Mouse (Mus musculus) CD8-positive naive resting alpha-beta T cell, adult 2 months (primary cell): ENCODE measurements at regions not wholly inside any gene's neighbourhood (a gene's known extent, or its start where the extent isn't known, plus 50 kb on each side); places are given as distances from the start of the nearest gene placed in this dataset.

ENCODE experiments used
- DNase-seq, 2 experiments: peaks; one replicate each; pipeline ENCODE4 v3.0.0; 2022; ENCODE audit warnings: low read depth in 2 of 2, low spot score in 2 of 2

DNA sequence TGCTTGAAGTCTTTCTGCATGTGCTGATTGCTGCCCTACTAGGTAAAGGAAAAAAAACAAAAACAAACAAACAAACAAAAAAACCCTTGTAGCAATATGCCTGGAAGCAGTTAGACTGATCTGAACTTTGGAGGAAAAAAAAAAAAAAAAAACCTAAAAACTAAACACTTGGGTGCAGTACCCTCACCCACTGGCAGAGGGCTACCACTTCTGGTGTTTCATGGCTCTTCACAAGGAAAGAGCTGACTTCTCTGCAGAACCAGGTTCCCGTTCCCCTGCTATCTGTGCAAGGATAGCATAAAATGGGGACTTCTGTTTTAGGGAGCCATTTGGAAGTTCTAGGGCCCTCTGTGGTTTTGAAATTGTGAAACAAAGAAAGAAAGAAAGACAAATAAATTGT is 52.2 kb upstream of the Otud4 start:
- DNase-seq: peak in 1 of 2 experiments; percentile 18

DNA sequence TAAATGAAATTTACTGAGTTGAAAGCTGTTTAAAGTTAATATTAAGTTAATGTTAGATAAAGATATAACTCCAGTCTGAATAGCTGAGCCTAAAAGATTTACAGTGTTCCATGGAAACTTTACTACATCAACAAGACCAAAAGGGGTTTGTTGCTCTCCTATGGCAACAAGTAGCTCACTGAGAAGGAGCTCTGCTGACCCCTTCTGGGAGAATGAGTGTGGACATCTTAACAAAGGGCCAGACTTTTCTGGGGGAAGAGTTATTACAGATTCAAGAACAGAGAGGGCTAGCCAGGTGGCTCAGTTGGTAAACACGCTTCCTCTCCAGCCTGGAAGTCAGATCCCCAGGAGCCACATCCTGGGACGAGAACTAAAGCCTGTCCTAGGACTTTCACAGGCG is 54.5 kb upstream of the Otud4 start:
- no peak for DNase-seq

DNA sequence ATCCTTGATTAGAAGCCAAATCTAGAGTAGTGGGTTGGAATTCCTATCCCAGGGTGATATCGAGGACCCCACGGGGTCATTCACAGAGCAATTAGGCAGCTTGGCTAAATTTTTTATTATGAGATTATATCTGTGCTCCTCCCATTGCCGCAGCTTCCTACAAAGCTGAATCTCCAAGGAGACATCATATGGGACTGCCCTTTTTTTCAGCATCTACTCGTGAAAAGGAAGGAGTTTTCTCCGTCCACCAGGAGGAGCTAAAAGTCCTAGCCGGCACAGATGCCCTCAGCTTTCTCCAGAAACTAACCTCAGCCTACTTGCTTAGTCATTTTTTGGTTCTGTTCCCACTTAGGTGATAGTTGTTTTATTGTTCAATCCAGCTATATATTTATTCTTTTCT is 56.1 kb upstream of the Otud4 start:
- no peak for DNase-seq

DNA sequence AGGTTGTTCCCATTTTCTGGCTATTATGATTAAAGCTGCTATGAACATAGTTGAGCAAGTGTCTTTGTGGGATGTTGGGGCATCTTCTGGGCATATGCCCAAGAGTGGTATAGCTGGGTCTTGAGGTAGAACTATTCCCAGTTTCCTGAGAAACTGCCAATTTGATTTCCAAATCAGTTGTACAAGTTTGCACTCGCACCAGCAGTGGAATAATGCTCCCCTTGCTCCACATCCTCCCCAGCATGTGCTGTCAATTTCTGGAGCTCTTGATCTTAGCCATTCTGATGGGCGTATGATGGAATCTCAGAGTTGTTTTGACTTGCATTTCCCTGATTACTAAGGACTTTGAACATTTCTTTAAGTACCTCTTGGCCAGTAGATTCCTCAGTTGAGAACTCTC is 57.2 kb upstream of the Otud4 start:
- DNase-seq: no peak

DNA sequence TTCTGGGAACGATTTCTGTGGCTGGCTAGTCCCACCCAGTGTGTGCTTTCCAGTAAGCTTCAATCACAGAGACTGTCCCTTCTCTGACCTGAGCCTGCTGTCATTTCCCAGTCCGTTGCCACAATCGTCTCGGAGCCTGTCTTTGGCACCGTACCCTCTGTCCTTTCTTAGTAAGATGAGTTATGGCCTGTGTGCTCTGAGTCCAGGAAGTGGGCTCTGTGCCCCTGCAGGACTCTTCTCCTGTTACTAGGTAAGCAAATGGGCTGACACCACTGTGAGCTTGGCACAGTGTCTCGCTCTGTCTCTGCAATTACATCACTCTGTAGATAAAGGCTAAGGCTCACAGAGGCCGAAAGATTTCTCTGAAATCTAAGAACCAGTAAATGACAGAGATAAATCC is 63.3 kb upstream of the Otud4 start:
- no peak for DNase-seq

DNA sequence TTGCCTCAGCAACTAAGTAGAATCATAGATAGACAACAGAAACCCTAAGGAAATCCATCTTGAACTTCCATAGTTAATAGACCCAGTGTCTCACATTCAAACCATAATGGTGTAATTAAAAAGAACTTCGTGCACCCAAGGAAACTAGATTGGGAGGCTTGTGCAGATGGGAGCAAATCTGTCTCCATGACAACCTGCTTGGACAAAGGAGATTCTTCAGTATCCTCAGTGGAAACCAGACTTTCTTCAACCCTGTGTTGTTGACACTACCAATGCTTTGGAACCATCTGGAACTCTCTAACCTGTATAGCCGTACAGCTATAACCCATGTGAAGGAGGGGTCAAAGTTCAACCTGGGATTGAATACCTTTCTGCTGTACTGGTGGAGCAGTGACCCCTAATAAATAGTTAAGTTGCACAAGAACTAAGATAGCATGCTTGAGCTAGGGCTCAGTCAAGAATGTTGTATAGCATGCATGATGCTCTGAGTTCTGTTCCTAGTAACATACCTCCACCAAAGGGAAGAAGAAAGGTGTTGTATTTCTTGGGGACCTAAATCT is 64.2 kb upstream of the Otud4 start:
- DNase-seq: no peak

DNA sequence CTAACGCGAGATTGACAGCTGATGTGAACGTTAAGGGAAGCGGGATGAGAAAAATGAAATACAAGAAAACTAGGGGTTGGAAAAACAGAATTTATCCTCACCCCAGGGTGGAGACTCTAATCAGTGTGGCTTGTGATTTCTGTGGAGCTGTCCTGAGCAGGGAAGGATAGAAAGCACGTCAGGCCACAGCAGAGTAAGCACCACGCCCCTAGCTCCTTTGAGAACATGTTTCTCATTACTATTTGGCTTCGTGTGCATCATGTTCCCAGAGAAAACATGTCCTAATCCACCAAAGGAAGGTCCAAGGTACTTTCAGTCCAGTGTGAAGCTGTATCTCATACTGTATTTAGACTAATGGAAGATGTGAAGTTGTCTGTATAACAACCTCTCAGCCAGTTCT is 65.9 kb upstream of the Otud4 start:
- no peak for DNase-seq

DNA sequence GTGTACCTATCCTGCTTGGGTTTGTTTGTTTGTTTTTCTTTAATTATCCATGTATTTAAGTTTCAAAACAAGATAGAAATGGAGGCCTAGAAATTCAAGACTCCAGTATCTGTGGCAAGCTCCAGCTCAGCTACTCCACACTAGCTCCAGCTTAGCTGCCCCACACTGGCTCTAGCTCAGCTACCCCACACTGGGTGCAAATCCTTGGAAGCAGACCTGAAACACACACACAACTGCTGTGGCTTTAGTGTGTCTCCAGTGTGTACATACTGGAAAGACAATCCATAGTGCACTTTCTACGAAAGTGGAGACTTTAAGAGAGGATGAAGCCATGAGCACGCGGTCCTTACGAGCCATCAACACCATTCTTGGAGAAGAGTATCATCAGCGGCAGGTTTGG is 66.9 kb upstream of the Otud4 start:
- no peak for DNase-seq

DNA sequence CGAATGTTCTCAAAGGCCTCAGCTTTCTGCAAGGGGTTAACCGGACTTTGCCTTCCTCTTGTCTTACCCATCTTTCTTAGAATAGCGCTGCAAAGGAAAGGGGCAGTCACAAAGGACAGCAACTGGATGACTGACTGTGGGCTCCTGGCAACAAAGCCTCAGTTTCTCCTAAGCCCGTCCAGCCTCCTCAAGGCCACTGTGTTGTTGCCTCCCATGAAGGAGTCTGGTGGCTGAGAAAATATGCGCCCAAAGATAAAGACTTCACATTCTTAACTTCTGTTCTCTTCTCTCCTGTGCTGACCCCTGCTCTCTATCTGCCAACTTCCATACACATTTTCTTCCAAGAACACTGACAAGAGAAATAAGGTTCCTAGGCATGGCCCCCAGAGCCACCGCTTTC is 76.3 kb upstream of the Otud4 start:
- DNase-seq: no peak

DNA sequence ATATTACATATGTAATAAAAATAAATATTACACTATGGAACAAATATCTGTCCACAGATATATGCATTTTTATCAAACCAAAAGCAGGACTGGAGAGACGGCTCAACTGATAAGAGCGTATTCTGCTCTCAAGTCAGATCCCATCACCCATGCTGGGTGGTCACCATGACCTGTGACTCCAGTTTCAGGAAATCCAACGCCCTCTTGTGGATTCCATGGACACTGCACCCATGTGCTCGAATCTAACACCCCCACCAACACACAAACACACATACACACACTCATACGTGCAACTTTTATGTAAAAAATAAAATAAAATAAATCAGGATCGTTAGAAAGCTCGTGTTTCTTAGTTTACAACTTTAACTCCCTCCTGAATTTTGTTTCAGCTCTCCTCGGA is 76.7 kb upstream of the Otud4 start:
- no peak for DNase-seq

DNA sequence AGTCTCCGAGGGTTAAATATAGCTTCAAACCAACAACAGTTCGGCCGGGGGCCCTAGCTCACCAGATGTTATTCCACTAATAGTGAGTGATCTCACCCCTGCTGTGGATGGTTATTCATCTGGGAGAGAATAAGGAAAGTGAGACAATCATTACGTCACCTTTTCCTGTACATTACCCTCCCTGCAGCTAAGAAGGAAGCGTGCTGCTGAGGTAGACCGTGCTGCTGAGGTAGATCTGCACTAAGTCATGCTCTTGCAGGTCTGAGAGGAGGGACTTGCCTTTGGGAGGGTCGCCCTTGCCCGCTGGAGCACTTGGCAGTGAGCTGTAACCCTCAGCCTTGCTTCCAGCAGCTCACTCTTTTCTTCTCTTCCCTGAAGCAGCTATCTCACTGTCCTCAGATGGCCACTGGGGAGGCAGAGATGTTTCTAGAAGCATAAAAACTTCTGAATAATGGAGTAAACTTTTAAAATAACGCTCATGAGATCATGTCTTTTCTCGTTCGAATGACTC is 77.3 kb upstream of the Otud4 start:
- no peak for DNase-seq

DNA sequence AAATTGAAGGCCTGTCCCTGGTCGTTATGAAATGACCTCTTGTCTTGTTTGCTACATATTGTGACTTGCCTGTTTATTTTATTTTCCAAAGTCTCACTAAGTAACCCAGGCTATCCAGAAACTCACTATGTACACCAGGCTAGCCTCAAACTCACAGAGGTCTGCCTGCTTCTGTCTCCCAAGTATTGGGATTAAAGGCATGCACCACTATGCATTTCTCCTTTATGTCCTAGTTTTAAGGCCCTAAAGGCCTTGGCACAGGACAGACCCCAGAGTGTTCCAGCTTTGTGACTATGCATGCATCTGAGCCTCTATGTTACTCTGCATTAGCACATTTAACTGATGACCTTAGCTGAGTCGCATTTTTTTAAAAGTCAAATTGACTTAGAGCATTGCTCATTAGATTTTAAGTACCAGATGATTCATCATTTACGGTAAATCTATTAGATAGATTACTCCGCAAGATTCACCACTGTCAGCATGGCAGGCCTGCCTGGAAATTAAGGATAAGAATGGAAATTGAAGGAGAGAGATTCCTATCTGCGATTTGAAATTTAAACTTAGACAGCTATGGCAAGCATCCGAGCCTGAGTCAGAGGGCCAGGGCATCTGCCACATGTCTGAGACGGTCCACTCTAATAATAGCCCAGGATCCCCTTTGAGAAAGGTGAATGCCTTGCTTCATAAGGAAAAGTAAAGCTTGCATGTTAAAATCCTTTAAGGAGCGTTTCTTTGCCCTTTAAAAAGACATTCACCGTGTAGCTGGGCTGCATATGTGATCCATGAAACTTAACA is 78.0 kb upstream of the Otud4 start:
- DNase-seq: no peak

DNA sequence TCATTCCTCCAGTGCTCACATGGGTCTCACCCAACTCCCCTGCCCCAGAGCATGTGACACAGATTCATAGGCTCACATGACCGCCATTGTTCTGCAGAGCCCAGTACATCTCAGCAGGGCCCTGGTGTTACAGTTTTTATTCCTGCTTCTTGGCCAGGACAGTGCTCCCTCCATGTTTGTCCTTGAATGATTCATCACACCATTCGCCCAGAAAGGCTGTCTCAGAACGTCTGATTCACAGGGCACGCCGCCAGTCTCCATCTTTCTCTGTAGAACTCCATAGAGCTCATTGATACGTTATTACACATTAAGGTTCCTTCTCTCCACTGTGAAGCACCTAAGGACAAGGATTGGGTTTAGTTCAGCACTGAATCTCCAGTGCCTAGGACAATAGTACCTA is 79.9 kb upstream of the Otud4 start:
- no peak for DNase-seq

DNA sequence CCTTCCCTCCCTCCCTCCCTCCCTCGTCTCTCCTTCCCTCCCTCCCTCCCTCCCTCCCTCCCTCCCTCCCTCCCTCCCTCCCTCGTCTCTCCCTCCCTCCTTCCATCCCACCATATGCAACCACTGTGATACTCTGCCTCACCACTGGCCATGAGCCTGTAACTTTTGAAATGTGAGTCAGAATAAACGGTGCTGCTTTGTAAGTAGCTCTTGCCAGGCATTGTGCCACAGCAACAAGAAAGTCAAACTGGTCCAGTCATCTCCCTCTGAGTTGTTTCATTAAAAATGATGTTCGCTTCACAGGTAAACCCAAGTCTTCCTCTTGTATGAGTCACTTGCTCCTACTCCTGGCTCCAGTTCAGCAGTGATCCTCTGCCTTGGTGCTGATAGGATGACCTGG is 85.1 kb upstream of the Otud4 start:
- no peak for DNase-seq

DNA sequence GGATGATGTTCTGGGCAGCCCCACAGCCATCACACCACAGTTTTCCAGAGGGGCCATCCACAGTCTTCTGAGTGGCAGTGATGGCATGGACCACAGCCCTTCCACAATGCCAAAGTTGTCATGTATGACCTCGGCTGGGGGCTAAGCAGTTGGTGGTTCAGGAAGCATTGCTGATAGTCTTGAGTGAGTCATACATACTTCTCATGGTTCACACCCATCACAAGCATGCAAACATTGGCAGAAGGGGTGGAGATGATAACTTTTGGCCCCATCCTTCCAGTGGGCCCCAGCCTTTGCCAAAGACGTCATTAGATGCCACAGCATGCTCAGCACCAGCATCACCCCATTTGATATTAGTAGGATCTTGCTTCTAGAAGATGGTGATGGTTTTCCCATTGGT is 89.3 kb upstream of the Otud4 start:
- no peak for DNase-seq

DNA sequence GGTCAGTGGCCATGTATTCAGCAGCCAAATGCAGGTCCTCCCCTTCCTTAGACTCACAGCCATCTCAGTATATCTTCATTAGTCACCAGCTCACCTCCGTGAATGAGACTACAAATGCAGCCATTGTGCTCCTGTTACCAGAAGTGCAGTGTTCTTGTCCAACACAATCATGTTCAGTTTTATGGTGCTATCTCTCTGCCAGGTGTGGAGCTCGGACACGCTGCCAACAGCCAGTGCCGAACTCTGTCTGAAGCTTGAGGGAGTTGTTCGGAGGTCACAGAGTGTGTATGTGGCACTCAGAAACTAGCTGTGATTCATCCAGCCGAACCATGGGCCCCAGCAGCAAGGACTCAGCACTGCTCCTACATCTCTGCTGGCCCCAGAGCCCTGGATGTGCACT is 91.3 kb upstream of the Otud4 start:
- no peak for DNase-seq

DNA sequence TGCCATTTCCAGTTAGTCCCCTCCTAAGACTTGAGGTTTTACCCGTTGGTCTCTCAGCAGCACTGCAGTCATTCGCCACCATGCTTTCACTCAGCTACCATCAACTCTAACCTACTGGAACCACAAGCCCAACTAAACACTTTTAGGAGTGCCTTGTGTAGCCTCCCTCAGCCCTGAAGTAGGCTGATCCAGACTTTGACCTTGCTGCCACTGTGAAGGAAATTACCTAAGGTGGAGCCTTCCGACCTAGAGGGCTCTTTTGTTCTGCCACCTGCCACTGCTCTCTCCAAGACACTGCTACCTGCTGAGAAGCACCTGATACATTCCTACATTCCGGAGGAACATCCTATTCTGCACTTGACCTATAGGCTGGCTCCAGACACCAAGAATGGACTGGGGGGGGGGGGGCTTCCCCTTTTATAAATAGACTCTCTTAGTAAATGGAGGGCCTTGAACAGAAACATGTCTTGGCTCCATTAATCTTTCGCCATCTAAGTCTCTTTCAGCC is 93.5 kb upstream of the Otud4 start:
- no peak for DNase-seq

DNA sequence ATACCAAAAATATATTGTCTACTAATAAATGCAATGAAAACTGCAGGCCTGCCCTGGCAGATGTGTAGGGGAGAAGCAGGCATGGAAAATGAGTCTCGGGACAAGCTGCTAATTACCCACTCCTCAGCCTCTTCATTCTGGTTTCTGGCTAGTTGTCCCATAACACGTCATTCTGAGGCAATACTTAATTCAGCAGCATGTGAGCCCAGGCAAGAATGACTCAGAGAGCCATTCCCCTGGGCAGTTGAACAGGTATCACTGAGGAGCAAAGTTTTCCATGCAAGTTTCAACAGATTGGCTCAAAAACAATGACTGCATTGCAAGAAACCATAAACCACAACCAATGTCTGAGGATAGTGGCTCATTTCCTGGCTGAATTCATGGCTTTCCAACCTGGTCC is 97.0 kb upstream of the Otud4 start:
- DNase-seq: no peak

DNA sequence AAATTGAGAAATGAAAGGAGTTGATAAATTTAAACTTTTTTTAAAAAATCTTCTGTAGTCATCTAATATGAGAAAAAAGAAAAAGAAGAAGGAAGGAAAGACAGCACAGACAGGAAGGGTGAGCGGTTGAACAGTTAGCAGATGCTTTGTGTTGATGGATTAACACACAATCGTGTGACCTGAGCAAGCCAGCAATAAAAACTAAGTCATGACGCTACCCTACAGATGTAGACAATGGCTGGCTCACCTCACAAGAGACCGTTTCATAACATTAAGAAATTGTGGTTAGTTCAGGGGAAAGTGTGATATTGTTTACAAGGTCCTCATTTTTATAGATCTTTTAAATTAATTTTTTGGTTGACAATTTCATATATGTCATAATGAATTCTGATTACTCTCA is 99.4 kb upstream of the Otud4 start:
- DNase-seq: no peak

DNA sequence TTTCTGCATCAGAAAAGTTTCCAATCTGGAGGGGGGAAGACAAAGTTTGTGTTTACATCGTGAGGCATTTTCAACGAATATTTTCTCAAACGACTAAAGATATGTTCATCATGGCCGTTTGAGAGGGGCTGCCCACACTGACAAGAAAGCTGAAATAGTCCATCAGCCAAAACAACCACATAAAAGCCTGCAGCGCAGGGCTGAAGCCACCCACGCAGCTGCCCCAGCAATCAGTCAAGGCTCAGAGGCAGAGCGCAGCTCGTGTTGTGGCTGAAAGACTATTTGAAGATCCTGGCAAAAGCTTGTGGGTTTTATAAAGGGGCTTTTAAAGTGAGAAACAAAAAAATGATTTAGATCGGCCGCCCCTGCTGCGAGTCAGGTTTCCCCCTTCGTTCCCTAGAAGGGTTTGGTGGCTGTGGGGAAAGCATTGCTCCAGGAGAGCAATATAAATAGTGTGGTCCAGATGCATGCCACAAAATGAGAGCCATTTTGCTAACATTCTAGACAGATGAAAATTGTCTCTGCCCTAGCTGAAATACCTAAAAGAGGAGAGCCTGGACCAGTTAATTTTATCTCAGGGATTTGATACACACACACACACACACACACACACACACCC is 105.0 kb upstream of the Otud4 start:
- DNase-seq: no peak

DNA sequence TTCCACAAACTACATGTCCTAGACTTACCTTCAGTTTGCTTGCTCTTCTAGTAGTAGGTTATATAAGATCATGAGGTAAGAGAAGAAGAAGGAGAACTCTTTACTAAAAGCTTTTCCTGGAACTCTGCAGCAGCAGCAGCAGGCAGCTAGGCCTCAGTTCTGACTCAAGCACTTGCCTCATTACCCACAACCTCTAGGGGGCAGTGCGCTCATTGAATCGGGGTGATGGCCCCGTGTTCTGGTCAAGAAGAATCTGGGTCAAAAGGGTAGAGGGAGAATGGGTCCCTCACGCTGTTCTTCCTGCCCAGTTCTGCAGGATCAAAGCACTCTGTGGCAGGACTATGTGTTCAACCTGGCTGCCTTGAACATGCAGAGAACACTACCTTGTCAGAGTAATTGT is 109.9 kb upstream of the Otud4 start:
- DNase-seq: no peak

DNA sequence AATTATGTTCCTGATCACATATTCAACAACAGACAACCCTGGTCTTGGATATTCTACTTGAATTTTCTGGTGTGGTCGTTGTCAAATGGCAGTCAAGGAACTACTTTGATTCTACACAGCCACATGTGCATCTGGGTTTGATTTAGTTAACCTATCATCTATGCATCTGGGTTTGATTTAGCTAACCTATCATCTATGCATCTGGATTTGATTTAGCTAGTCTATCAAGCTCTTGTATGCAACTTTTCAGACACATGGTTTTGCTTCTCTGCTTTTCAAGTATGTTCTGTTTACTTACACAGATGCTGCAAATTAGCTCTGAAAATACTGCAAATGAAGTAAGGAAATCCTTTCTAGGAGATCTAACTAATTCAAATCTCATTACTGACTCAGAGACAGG is 117.4 kb upstream of the Otud4 start:
- DNase-seq: no peak
